Mouse (Mus musculus) kidney, adult 9 months (tissue): ENCODE measurements around the gene Prkab1.

Experiments used
- DNase-seq: peaks from one replicate; pipeline ENCODE4 v3.0.0; 2022

Gene Prkab1

DNA sequence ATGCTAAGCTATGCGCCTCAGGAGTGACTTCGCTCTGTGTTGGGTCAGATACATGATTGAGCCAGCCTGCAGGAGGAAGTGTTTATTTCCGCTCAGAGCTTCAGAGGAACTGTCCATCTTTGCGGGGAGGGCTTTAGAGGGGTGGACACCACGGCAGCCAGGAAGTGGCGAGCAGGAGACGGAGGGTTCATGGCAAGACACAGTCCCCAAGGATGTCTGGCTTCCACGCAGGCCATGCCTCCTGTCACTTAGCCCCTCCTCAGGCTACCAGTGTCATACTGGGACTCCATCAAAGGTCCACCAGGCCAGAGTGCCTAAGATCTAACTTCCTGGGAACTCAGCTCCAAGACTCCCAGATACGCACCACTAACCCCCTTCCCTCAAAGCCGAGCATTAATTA, 46.6 kb downstream of the Prkab1 start:
- DNase-seq, result peak; percentile 73

DNA sequence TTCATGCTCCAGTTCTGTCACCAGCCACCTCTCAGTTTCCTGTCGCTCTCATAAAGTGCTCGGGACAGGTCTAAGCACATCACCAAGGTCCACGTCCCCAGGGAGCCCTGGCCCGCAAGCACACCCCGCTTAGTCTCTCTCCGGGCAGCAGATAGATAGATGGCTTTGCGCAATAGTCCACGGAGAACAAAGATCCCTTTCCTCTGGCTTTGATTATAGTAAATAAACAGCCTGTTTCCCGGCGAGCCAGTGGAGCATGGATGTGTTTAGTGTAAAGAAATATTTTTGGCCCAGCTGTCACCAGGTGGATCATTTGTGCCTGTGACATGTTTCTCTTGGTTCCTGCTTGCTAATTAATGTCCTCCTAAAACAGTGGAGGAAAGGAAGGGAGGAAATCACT, 47.0 kb downstream of the Prkab1 start:
- peak; percentile 21 for DNase-seq

DNA sequence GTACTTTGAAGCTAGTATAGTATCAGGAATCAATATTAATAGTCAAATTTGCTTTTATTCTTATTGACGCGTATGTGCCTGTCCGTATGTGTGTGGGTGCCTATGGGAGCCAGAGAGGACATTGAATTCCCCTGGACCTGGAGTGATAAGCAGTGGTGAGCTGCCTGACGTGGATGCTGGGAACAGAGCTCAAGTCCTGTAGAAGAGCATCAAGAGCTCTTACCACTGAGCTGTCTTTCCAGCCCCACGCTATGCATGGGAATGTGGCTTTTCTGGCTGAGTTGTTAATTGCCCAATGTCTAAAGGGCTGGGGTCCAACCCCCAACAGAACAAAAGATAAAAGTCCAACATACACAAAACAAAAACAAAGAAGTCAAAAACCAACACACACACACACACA, 47.9 kb downstream of the Prkab1 start:
- DNase-seq, result no peak

DNA sequence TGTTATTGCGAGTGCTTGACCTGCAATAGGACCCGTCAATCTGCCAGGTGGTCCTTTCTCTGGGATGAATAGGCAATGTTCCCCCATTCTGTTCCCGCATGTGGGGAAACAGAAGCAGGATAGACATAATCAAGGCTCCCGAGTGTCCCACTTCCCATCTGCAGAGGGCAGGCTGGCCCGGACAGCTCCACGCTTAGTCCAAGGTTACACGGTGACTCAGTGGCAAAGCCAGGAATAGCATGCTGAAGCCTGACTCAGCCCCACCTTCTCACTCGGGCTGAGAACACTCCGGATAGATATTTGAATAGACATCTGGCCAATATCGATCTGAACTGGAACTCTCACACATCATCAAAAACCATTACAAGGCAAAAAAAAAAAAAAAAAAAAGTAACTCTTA, 48.6 kb downstream of the Prkab1 start:
- no peak for DNase-seq

DNA sequence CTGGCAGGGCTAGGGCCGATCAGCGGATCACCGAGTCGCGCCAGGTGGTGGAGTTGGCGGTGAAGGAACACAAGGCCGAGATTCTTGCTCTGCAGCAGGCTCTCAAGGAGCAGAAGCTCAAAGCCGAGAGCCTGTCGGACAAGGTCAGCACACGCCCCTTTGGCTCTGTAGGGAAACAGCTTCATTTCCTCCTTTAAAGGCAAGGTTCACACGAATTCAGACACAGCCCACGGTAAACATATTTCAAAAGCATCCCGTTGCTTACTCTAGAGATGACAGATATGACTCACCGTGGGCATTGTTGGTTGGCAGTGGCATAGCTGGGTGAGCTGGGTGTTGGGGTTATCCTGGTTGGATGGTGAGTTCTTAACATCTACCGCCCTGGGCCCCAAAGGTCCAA, 53.1 kb downstream of the Prkab1 start:
- DNase-seq, result peak; percentile 14
